Mouse (Mus musculus) forebrain, embryonic 11.5 days (tissue): ENCODE results near the gene Plin4. TPM values are rescaled to one million over a fixed set of nuclear protein-coding genes. Genes with fewer than 3 reads are reported as not detected.
A peak's percentile ranks its signal among the peaks of the same experiment; 100 is the strongest.

ENCODE experiments used
- ATAC-seq: fragments of 200-750 bp; cut with Nextera tagmentation; replicated peaks from 2 replicates; pipeline ENCODE4 v1.8.0; 2017; ENCODE audit warnings: moderate TSS enrichment; ENCODE audit not compliant: low FRiP score
- DNase-seq: peaks from one replicate; pipeline ENCODE4 v3.0.0-alpha.2; 2017; ENCODE audit warnings: low spot score
- H3K27ac ChIP-seq: fragments of 300-500 bp; sonication (generic); 2 replicates; pipeline ENCODE4 v1.5.1; 2014; ENCODE audit warnings: low read depth, low read length
- H3K27me3 ChIP-seq: fragments of 300-500 bp; sonication (generic); 2 replicates; pipeline ENCODE4 v1.6.1; 2014; ENCODE audit warnings: mild to moderate bottlenecking, low read length, mixed read lengths; ENCODE audit not compliant: control insufficient read depth, insufficient read depth
- H3K36me3 ChIP-seq: fragments of 300-500 bp; sonication (generic); 2 replicates; pipeline ENCODE4 v1.6.1; 2014; ENCODE audit warnings: mild to moderate bottlenecking, low read length, moderate library complexity, mixed read lengths; ENCODE audit not compliant: control insufficient read depth, insufficient read depth
- H3K4me1 ChIP-seq: fragments of 300-500 bp; sonication (generic); replicated peaks from 2 replicates; pipeline ENCODE4 v1.6.1; 2014; ENCODE audit warnings: low read length, mixed read lengths; ENCODE audit not compliant: control insufficient read depth, insufficient read depth
- H3K4me2 ChIP-seq: fragments of 300-500 bp; sonication (generic); 2 replicates; pipeline ENCODE4 v1.6.1; 2014; ENCODE audit warnings: low read depth, mild to moderate bottlenecking, low read length, moderate library complexity, mixed read lengths; ENCODE audit not compliant: severe bottlenecking
- H3K4me3 ChIP-seq: fragments of 300-500 bp; sonication (generic); 2 replicates; pipeline ENCODE4 v1.5.1; 2014; ENCODE audit warnings: low read depth, low read length
- H3K9ac ChIP-seq: fragments of 300-500 bp; sonication (generic); 2 replicates; pipeline ENCODE4 v1.6.1; 2014; ENCODE audit warnings: low read length
- H3K9me3 ChIP-seq: fragments of 300-500 bp; sonication (generic); 2 replicates; pipeline ENCODE4 v1.6.1; 2016; ENCODE audit warnings: low read length, mixed read lengths; ENCODE audit not compliant: control insufficient read depth
- WGBS: fragments of 180-500 bp; shearing (Covaris S2); extraction: QIAGEN DNeasy Blood & Tissue Kit; methylation state at CpG from one replicate; pipeline ENCODE4 v1.1.7; 2014; 5-methylcytosine and 5-hydroxymethylcytosine counted together
- polyA plus RNA-seq: library from polyadenylated mRNA; unstranded; fragments of >200 nt; fragmentation: Nextera tagmentation; extraction: Ambion mirVana; gene quantifications from 2 replicates; pipeline ENCODE4 v1.2.1, GENCODE M21; 2014

The Plin4 gene
- polyA plus RNA-seq, 1 experiment from 2014 or later: 0.07 TPM

GRCm38 (mm10) chr17:56123161-56123560 is 13.6 kb upstream of the Plin4 start:
- Histone ChIP-seq H3K4me3 (no peak overlapping the region), H3K36me3 (no peaks in the 10 kb centered on the region; the same call in 1 of the 2 replicates), H3K4me1 (peaks cover 5% of the 10 kb centered on the region), H3K27ac (no peak overlapping the region), H3K4me2 (no peak overlapping the region), H3K27me3 (peaks cover 58% of the 10 kb centered on the region), H3K9me3 (peaks cover 10% of the 10 kb centered on the region), H3K9ac (no peak overlapping the region)
- no peak for DNase-seq
- WGBS: 87% methylated on average over 12 of the region's 12 CpGs
- no peak for ATAC-seq

GRCm38 (mm10) chr17:56121826-56122225 is 12.2 kb upstream of the Plin4 start, which contains the start of gene Lrg1:
TSS of gene Lrg1 (minus strand) at chr17:56122001.
- no peak within 1 kb of the TSS for H3K9ac ChIP-seq
- peaks cover 10% of the 10 kb centered on the region for H3K4me1 ChIP-seq
- ATAC-seq: no peak
- peaks cover 60% of the 10 kb centered on the region for H3K27me3 ChIP-seq
- no peak within 1 kb of the TSS for H3K4me2 ChIP-seq
- peaks cover 10% of the 10 kb centered on the region for H3K9me3 ChIP-seq
- 59% methylated on average over 2 of the region's 2 CpGs for WGBS
- H3K4me3 ChIP-seq: no peak within 1 kb of the TSS
- DNase-seq: no peak
- H3K27ac ChIP-seq: no peak within 1 kb of the TSS
- no peaks in the 10 kb centered on the region for H3K36me3 ChIP-seq

GRCm38 (mm10) chr17:56119981-56120880 is 10.6 kb upstream of the Plin4 start:
- ATAC-seq (no peak), DNase-seq (no peak)
- H3K4me1 ChIP-seq: peaks cover 10% of the 10 kb centered on the region
- no peak overlapping the region for H3K27ac ChIP-seq
- no peak overlapping the region for H3K4me2 ChIP-seq
- no peak overlapping the region for H3K4me3 ChIP-seq
- H3K27me3 ChIP-seq: peaks cover 58% of the 10 kb centered on the region
- H3K9me3 ChIP-seq: peaks cover 10% of the 10 kb centered on the region
- H3K36me3 ChIP-seq: no peaks in the 10 kb centered on the region
- WGBS: 10% methylated on average over 65 of the region's 66 CpGs
- no peak overlapping the region for H3K9ac ChIP-seq

- whole genome bisulfite sequencing: 52% methylated on average over 12 of the region's 12 CpGs
- H3K9ac ChIP-seq: no peak overlapping the region
- H3K4me2 ChIP-seq: no peak overlapping the region
- peaks cover 51% of the 10 kb centered on the region for H3K27me3 ChIP-seq
- H3K4me3 ChIP-seq: no peak overlapping the region
- no peak overlapping the region for H3K27ac ChIP-seq
- peaks cover 10% of the 10 kb centered on the region for H3K9me3 ChIP-seq
- ATAC-seq (no peak), DNase-seq (no peak)
- no peaks in the 10 kb centered on the region for H3K36me3 ChIP-seq
- peaks cover 10% of the 10 kb centered on the region for H3K4me1 ChIP-seq
Observed at GRCm38 (mm10) chr17:56119431-56119830, 9.8 kb upstream of the Plin4 start.

GRCm38 (mm10) chr17:56117251-56117710 is 7.7 kb upstream of the Plin4 start, which contains the start of gene Plin5:
TSS of gene Plin5 (minus strand) at chr17:56117596.
- Histone ChIP-seq H3K36me3 (no peaks in the 10 kb centered on the region), H3K4me1 (peaks cover 5% of the 10 kb centered on the region; the same call in 1 of the 2 replicates), H3K4me2 (peak within 1 kb of the TSS; percentile 54), H3K9ac (no peak within 1 kb of the TSS), H3K27me3 (peaks cover 39% of the 10 kb centered on the region), H3K9me3 (peaks cover 5% of the 10 kb centered on the region), H3K4me3 (peak within 1 kb of the TSS; percentile 15; the same call in 1 of the 2 replicates), H3K27ac (no peak within 1 kb of the TSS)
- DNase-seq (peak; percentile 72), ATAC-seq (peak; percentile 57; the same call in 1 of the 2 replicates)
- under 1% methylated on average over 27 of the region's 27 CpGs for WGBS

- DNase-seq (no peak), ATAC-seq (no peak)
- peaks cover 29% of the 10 kb centered on the region for H3K27me3 ChIP-seq
- no peaks in the 10 kb centered on the region for H3K9me3 ChIP-seq
- 78% methylated on average over 10 of the region's 10 CpGs for WGBS
- no peak overlapping the region for H3K4me2 ChIP-seq
- no peaks in the 10 kb centered on the region for H3K36me3 ChIP-seq
- no peak overlapping the region for H3K9ac ChIP-seq
- no peak overlapping the region for H3K27ac ChIP-seq
- H3K4me3 ChIP-seq: no peak overlapping the region
- peaks cover 5% of the 10 kb centered on the region; the same call in 1 of the 2 replicates for H3K4me1 ChIP-seq
Observed at GRCm38 (mm10) chr17:56116193-56116592, 6.6 kb upstream of the Plin4 start.

- Histone ChIP-seq H3K9ac (no peak overlapping the region), H3K27me3 (peaks cover 2% of the 10 kb centered on the region; the same call in 1 of the 2 replicates), H3K36me3 (no peaks in the 10 kb centered on the region), H3K4me3 (no peak overlapping the region), H3K4me2 (no peak overlapping the region), H3K27ac (no peak overlapping the region), H3K9me3 (no peaks in the 10 kb centered on the region), H3K4me1 (peaks cover 5% of the 10 kb centered on the region; the same call in 1 of the 2 replicates)
- WGBS: 55% methylated on average over 3 of the region's 3 CpGs
- DNase-seq: no peak
- no peak for ATAC-seq
Observed at GRCm38 (mm10) chr17:56112743-56113142, 3.1 kb upstream of the Plin4 start.

GRCm38 (mm10) chr17:56111864-56112263 is 2.3 kb upstream of the Plin4 start:
- Histone ChIP-seq H3K9ac (no peak overlapping the region), H3K9me3 (no peaks in the 10 kb centered on the region), H3K4me2 (no peak overlapping the region), H3K36me3 (no peaks in the 10 kb centered on the region), H3K27ac (no peak overlapping the region), H3K27me3 (no peaks in the 10 kb centered on the region; the same call in 1 of the 2 replicates), H3K4me1 (no peaks in the 10 kb centered on the region), H3K4me3 (no peak overlapping the region)
- 42% methylated on average over 5 of the region's 5 CpGs for WGBS
- ATAC-seq: peak; percentile 57
- peak; percentile 80 for DNase-seq
